Mouse (Mus musculus): ENCODE results near the gene Rex1bd. TPM values are rescaled to one million over a fixed set of nuclear protein-coding genes. Genes with fewer than 3 reads are reported as not detected.

The Rex1bd gene
- polyA plus RNA-seq, 1 experiment, result 189 TPM

- WGBS, result 8% methylated on average over 40 of the region's 41 CpGs
- no peak for DNase-seq
- H3K27me3 ChIP-seq (ENCODE audit: control insufficient read depth, insufficient read depth, low read length), result peaks cover 1% of the 10 kb centered on the region; the same call in 1 of the 2 replicates
- no peak overlapping the region for H3K27ac ChIP-seq (ENCODE audit: insufficient read depth, low read length)
- no peak overlapping the region for H3K4me3 ChIP-seq (replicated peaks; ENCODE audit: insufficient read depth, low read depth, low read length)
- TF ChIP-seq CTCF (IDR thresholded peaks at IDR 0.05; ENCODE audit: borderline replicate concordance, insufficient read depth, low read depth, low read length) (no peak), POLR2A (IDR thresholded peaks at IDR 0.05; ENCODE audit: borderline replicate concordance, insufficient read depth, low read length) (no peak)
- peaks cover 26% of the 10 kb centered on the region for H3K4me1 ChIP-seq (ENCODE audit: control insufficient read depth, insufficient read depth, low read length)
Observed at GRCm38 (mm10) chr8:70489576-70489975, 17.0 kb downstream of the Rex1bd start.

- no peak overlapping the region for H3K4me3 ChIP-seq (replicated peaks; ENCODE audit: insufficient read depth, low read depth, low read length)
- peaks cover 29% of the 10 kb centered on the region for H3K4me1 ChIP-seq (ENCODE audit: control insufficient read depth, insufficient read depth, low read length)
- peaks cover 1% of the 10 kb centered on the region; the same call in 1 of the 2 replicates for H3K27me3 ChIP-seq (ENCODE audit: control insufficient read depth, insufficient read depth, low read length)
- TF ChIP-seq CTCF (IDR thresholded peaks at IDR 0.05; ENCODE audit: borderline replicate concordance, insufficient read depth, low read depth, low read length), result no peak
- TF ChIP-seq POLR2A (IDR thresholded peaks at IDR 0.05; ENCODE audit: borderline replicate concordance, insufficient read depth, low read length), result no peak
- DNase-seq, result no peak
- 27% methylated on average over 14 of the region's 14 CpGs for WGBS
- H3K27ac ChIP-seq (ENCODE audit: insufficient read depth, low read length), result no peak overlapping the region
Observed at GRCm38 (mm10) chr8:70488931-70489470, 17.6 kb downstream of the Rex1bd start.

GRCm38 (mm10) chr8:70487993-70488796 lies 18.4 kb downstream of the Rex1bd start:
- Histone ChIP-seq H3K27me3 (ENCODE audit: control insufficient read depth, insufficient read depth, low read length) (peaks cover 1% of the 10 kb centered on the region; the same call in 1 of the 2 replicates), H3K4me1 (ENCODE audit: control insufficient read depth, insufficient read depth, low read length) (peaks cover 27% of the 10 kb centered on the region), H3K4me3 (replicated peaks; ENCODE audit: insufficient read depth, low read depth, low read length) (peak overlapping the region; percentile 63), H3K27ac (ENCODE audit: insufficient read depth, low read length) (peak overlapping the region; percentile 53)
- WGBS, result 4% methylated on average over 50 of the region's 55 CpGs
- peak; percentile 69 for DNase-seq
- peak; percentile 21; the same call in 1 of the 2 replicates for TF ChIP-seq POLR2A (IDR thresholded peaks at IDR 0.05; ENCODE audit: borderline replicate concordance, insufficient read depth, low read length)
- TF ChIP-seq CTCF (IDR thresholded peaks at IDR 0.05; ENCODE audit: borderline replicate concordance, insufficient read depth, low read depth, low read length), result no peak

GRCm38 (mm10) chr8:70486941-70487520 lies 19.5 kb downstream of the Rex1bd start, which contains the start of gene Tmem59l:
Gene Tmem59l, minus strand, starts transcription at chr8:70487358.
- Histone ChIP-seq H3K4me3 (replicated peaks; ENCODE audit: insufficient read depth, low read depth, low read length) (peak within 1 kb of the TSS; percentile 84), H3K27me3 (ENCODE audit: control insufficient read depth, insufficient read depth, low read length) (peaks cover 1% of the 10 kb centered on the region; the same call in 1 of the 2 replicates), H3K27ac (ENCODE audit: insufficient read depth, low read length) (peak within 1 kb of the TSS; percentile 92), H3K4me1 (ENCODE audit: control insufficient read depth, insufficient read depth, low read length) (peaks cover 25% of the 10 kb centered on the region)
- 3% methylated on average over 33 of the region's 33 CpGs for WGBS
- peak; percentile 82 to 85 for DNase-seq
- TF ChIP-seq CTCF (IDR thresholded peaks at IDR 0.05; ENCODE audit: borderline replicate concordance, insufficient read depth, low read depth, low read length) (no peak), POLR2A (IDR thresholded peaks at IDR 0.05; ENCODE audit: borderline replicate concordance, insufficient read depth, low read length) (peak; percentile 94)

GRCm38 (mm10) chr8:70486191-70486681 lies 20.3 kb downstream of the Rex1bd start:
- peak; percentile 78 to 82 for DNase-seq
- peaks cover 29% of the 10 kb centered on the region for H3K4me1 ChIP-seq (ENCODE audit: control insufficient read depth, insufficient read depth, low read length)
- WGBS, result 9% methylated on average over 7 of the region's 7 CpGs
- no peaks in the 10 kb centered on the region for H3K27me3 ChIP-seq (ENCODE audit: control insufficient read depth, insufficient read depth, low read length)
- 0 out of 2 replicates have a peak, but pooled peaks have one; percentile 18 for TF ChIP-seq POLR2A (IDR thresholded peaks at IDR 0.05; ENCODE audit: borderline replicate concordance, insufficient read depth, low read length)
- TF ChIP-seq CTCF (IDR thresholded peaks at IDR 0.05; ENCODE audit: borderline replicate concordance, insufficient read depth, low read depth, low read length), result no peak
- H3K27ac ChIP-seq (ENCODE audit: insufficient read depth, low read length), result peak overlapping the region; percentile 92
- peak overlapping the region; percentile 84 for H3K4me3 ChIP-seq (replicated peaks; ENCODE audit: insufficient read depth, low read depth, low read length)

- Histone ChIP-seq H3K4me1 (ENCODE audit: control insufficient read depth, insufficient read depth, low read length) (peaks cover 23% of the 10 kb centered on the region; the same call in 1 of the 2 replicates), H3K4me3 (replicated peaks; ENCODE audit: insufficient read depth, low read depth, low read length) (no peak overlapping the region), H3K27ac (ENCODE audit: insufficient read depth, low read length) (no peak overlapping the region), H3K27me3 (ENCODE audit: control insufficient read depth, insufficient read depth, low read length) (no peaks in the 10 kb centered on the region)
- no peak for DNase-seq
- 68% methylated on average over 2 of the region's 2 CpGs for WGBS
- TF ChIP-seq CTCF (IDR thresholded peaks at IDR 0.05; ENCODE audit: borderline replicate concordance, insufficient read depth, low read depth, low read length), result no peak
- no peak for TF ChIP-seq POLR2A (IDR thresholded peaks at IDR 0.05; ENCODE audit: borderline replicate concordance, insufficient read depth, low read length)
Observed at GRCm38 (mm10) chr8:70482943-70483342, 23.6 kb downstream of the Rex1bd start.

- H3K4me1 ChIP-seq (ENCODE audit: control insufficient read depth, insufficient read depth, low read length), result peaks cover 30% of the 10 kb centered on the region
- TF ChIP-seq CTCF (IDR thresholded peaks at IDR 0.05; ENCODE audit: borderline replicate concordance, insufficient read depth, low read depth, low read length), result no peak
- no peak for TF ChIP-seq POLR2A (IDR thresholded peaks at IDR 0.05; ENCODE audit: borderline replicate concordance, insufficient read depth, low read length)
- H3K27me3 ChIP-seq (ENCODE audit: control insufficient read depth, insufficient read depth, low read length), result no peaks in the 10 kb centered on the region
- H3K27ac ChIP-seq (ENCODE audit: insufficient read depth, low read length), result no peak overlapping the region
- H3K4me3 ChIP-seq (replicated peaks; ENCODE audit: insufficient read depth, low read depth, low read length), result no peak overlapping the region
- 61% methylated on average over 3 of the region's 3 CpGs for WGBS
- DNase-seq, result no peak
Observed at GRCm38 (mm10) chr8:70481908-70482307, 24.6 kb downstream of the Rex1bd start.
